8 mouse cellular contexts compared by ENCODE assay signal in the genomic region with DNA sequence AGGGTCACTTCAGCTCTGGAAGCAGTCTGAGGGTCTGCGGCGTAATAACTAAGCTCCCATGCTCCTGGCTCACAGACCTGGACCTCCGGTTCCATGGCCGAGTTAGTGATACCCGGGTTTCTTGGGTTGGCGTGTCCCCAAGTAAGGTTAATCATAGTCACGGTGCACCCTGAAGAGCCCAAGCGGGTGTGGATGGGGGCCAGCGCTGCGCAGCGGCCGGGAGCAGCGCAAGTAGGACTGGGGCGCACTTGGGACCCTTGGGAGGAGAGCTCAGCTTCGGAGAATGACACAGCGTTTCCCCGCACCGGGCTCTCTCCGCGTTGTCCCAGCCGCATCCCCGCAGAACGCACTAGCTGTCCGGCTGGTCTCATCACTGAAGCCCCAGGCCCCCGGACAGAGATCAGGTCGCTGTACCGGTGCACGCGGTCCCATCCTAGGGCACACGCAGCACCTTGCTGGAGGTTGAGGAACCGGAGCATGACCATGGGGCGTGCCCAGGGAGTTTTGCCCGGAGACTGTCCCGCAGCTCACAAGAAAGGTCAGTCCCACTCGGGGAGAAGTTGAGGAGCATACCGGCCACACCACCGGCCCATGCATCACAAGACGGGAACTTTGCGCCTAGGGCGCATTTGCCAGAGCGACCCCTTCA. TPM values are rescaled to one million over a fixed set of nuclear protein-coding genes. Genes with fewer than 3 reads are reported as not detected.
DNase-seq lines count a peak whose midpoint lies in the region; ATAC-seq and TF ChIP-seq lines count a peak whose summit lies in the region.

No protein-coding gene starts in this region.

- no peaks in the 10 kb centered on the region for H3K9me3 ChIP-seq in heart, embryonic 16.5 days (replicated peaks; ENCODE audit: control insufficient read depth, low read length)
- H3K9me3 ChIP-seq in liver, embryonic 11.5 days (ENCODE audit: control insufficient read depth, low read length) = no peaks in the 10 kb centered on the region
- H3K9me3 ChIP-seq in neural tube, embryonic 14.5 days (ENCODE audit: control insufficient read depth, low read length) = no peaks in the 10 kb centered on the region

- peak overlapping the region; percentile 72 for H3K4me3 ChIP-seq in spleen, adult 2 months (ENCODE audit: extremely low read depth, insufficient read depth, insufficient read length)
- peak overlapping the region; percentile 83 for H3K4me3 ChIP-seq in heart, embryonic 16.5 days (ENCODE audit: low read length)
- H3K4me3 ChIP-seq in liver, embryonic 11.5 days (ENCODE audit: low read depth, low read length) = peak overlapping the region; percentile 56
- peak overlapping the region; percentile 55 for H3K4me3 ChIP-seq in neural tube, embryonic 14.5 days (ENCODE audit: low read depth, low read length)

- 2% methylated on average over 41 of the region's 41 CpGs for WGBS in spleen, adult 2 months
- WGBS in heart, embryonic 16.5 days = under 1% methylated on average over 41 of the region's 41 CpGs
- under 1% methylated on average over 41 of the region's 41 CpGs for WGBS in liver, embryonic 11.5 days
- 1% methylated on average over 41 of the region's 41 CpGs for WGBS in neural tube, embryonic 14.5 days

- H3K4me2 ChIP-seq in heart, embryonic 16.5 days (ENCODE audit: low read depth, low read length) = peak overlapping the region; percentile 99
- H3K4me2 ChIP-seq in liver, embryonic 11.5 days = peak overlapping the region; percentile 80
- peak overlapping the region; percentile 98 for H3K4me2 ChIP-seq in neural tube, embryonic 14.5 days (ENCODE audit: low read depth, low read length)

- ATAC-seq in heart, embryonic 16.5 days (replicated peaks; ENCODE audit: extremely low read depth, insufficient read depth, low FRiP score) = peak; percentile 19
- peak; percentile 47 for ATAC-seq in liver, embryonic 11.5 days (replicated peaks; ENCODE audit: low FRiP score)
- peak; percentile 32 for ATAC-seq in neural tube, embryonic 14.5 days (ENCODE audit: low read depth)

- TF ChIP-seq POLR2A in spleen, adult 2 months (IDR thresholded peaks at IDR 0.05; ENCODE audit: low read depth, low read length) = no peak

- peak overlapping the region; percentile 83 for H3K9ac ChIP-seq in heart, embryonic 16.5 days (ENCODE audit: low read length)
- peak overlapping the region; percentile 83 for H3K9ac ChIP-seq in liver, embryonic 11.5 days (ENCODE audit: low read depth, low read length)
- peak overlapping the region; percentile 65 for H3K9ac ChIP-seq in neural tube, embryonic 14.5 days (replicated peaks; ENCODE audit: low read depth, low read length)

- H3K36me3 ChIP-seq in spleen, adult 2 months (ENCODE audit: control insufficient read depth, insufficient read depth, low read length) = no peaks in the 10 kb centered on the region
- H3K36me3 ChIP-seq in heart, embryonic 16.5 days (ENCODE audit: control insufficient read depth, insufficient read depth) = peaks cover 13% of the 10 kb centered on the region
- H3K36me3 ChIP-seq in liver, embryonic 11.5 days (ENCODE audit: control insufficient read depth, insufficient read depth, low read length) = no peaks in the 10 kb centered on the region
- H3K36me3 ChIP-seq in neural tube, embryonic 14.5 days (ENCODE audit: control insufficient read depth, insufficient read depth, low read length) = peaks cover 4% of the 10 kb centered on the region; the same call in 1 of the 2 replicates

- H3K27me3 ChIP-seq in spleen, adult 2 months (ENCODE audit: control insufficient read depth, insufficient read depth, low read length) = peaks cover 2% of the 10 kb centered on the region; the same call in 1 of the 2 replicates
- no peaks in the 10 kb centered on the region; the same call in 1 of the 2 replicates for H3K27me3 ChIP-seq in heart, embryonic 16.5 days (ENCODE audit: control insufficient read depth, insufficient read depth, low read length)
- H3K27me3 ChIP-seq in liver, embryonic 11.5 days (replicated peaks; ENCODE audit: control insufficient read depth, insufficient read depth, low read length) = no peaks in the 10 kb centered on the region; the same call in 1 of the 2 replicates
- H3K27me3 ChIP-seq in neural tube, embryonic 14.5 days (ENCODE audit: control insufficient read depth, insufficient read depth, low read length) = no peaks in the 10 kb centered on the region; the same call in 1 of the 2 replicates

- H3K27ac ChIP-seq in spleen, adult 2 months (ENCODE audit: insufficient read depth, low read length) = no peak overlapping the region
- H3K27ac ChIP-seq in heart, embryonic 16.5 days (ENCODE audit: low read length) = peak overlapping the region; percentile 16; the same call in 1 of the 2 replicates
- H3K27ac ChIP-seq in liver, embryonic 11.5 days (ENCODE audit: low read depth, low read length) = no peak overlapping the region
- peak overlapping the region; percentile 28 for H3K27ac ChIP-seq in neural tube, embryonic 14.5 days (ENCODE audit: low read depth, low read length)

- no peaks in the 10 kb centered on the region; the same call in 1 of the 2 replicates for H3K4me1 ChIP-seq in spleen, adult 2 months (ENCODE audit: control insufficient read depth, insufficient read depth, insufficient read length)
- peaks cover 7% of the 10 kb centered on the region for H3K4me1 ChIP-seq in heart, embryonic 16.5 days (ENCODE audit: control insufficient read depth, insufficient read depth, low read length)
- H3K4me1 ChIP-seq in liver, embryonic 11.5 days (replicated peaks; ENCODE audit: control insufficient read depth, insufficient read depth, low read length) = peaks cover 7% of the 10 kb centered on the region; the same call in 1 of the 2 replicates
- H3K4me1 ChIP-seq in neural tube, embryonic 14.5 days (ENCODE audit: control insufficient read depth, insufficient read depth, low read length) = 0 out of 2 replicates have a peak, but pooled peaks cover 3% of the 10 kb centered on the region

- TF ChIP-seq CTCF in spleen, adult 2 months (IDR thresholded peaks at IDR 0.05; ENCODE audit: extremely low read depth, insufficient read depth, insufficient read length, insufficient replicate concordance) = no peak

- DNase-seq in adrenal gland, adult 2 months = peak; percentile 64
- no peak for DNase-seq in adrenal gland, postnatal 4 days (ENCODE audit: low spot score in 2 of 2)
- no peak for DNase-seq in spleen, adult 2 months (ENCODE audit: low read depth in 1 of 2, low spot score in 2 of 2)
- no peak for DNase-seq in spleen, adult 18-20 months
- no peak for DNase-seq in liver, embryonic 11.5 days (ENCODE audit: low spot score)
- no peak for DNase-seq in frontal cortex, postnatal 25 days (ENCODE audit: low spot score in 2 of 2)

RNA-seq across cellular contexts. Expression of a gene that starts 0.7 kb away (rescaled TPM):
- 10 to 100 TPM; 26.1 to 36.3 TPM for total RNA-seq in adrenal gland, adult 2 months (2021)
- polyA plus RNA-seq in adrenal gland, adult 2 months (2012; rRNA removed) = 9.0 and 29.0 TPM in 2 replicates
- total RNA-seq in adrenal gland, postnatal 4 days (2021) = 10 to 100 TPM; 11.8 to 12.7 TPM
- 3.5 and 6.2 TPM in 2 replicates for polyA plus RNA-seq in spleen, adult 2 months (2012; rRNA removed)
- polyA plus RNA-seq in heart, embryonic 16.5 days (2015; fragmentation: Nextera tagmentation; extraction: Ambion mirVana) = 3.2 and 4.9 TPM in 2 replicates
- polyA plus RNA-seq in liver, embryonic 11.5 days (2014; fragmentation: Nextera tagmentation; extraction: Ambion mirVana) = 3.8 and 4.0 TPM in 2 replicates
- 21.3 and 29.7 TPM in 2 replicates for polyA plus RNA-seq in neural tube, embryonic 14.5 days (2014; fragmentation: Nextera tagmentation; extraction: Ambion mirVana)

RNA-seq across cellular contexts. Expression of a gene that starts 42.0 kb away (rescaled TPM):
- 10 to 100 TPM; 22.7 to 47.7 TPM for total RNA-seq in adrenal gland, adult 2 months (2021)
- 33.7 and 35.4 TPM in 2 replicates for polyA plus RNA-seq in adrenal gland, adult 2 months (2012; rRNA removed)
- total RNA-seq in adrenal gland, postnatal 4 days (2021) = 10 to 100 TPM; 39.4 to 41.1 TPM
- 8.0 and 10.1 TPM in 2 replicates for polyA plus RNA-seq in spleen, adult 2 months (2012; rRNA removed)
- polyA plus RNA-seq in heart, embryonic 16.5 days (2015; fragmentation: Nextera tagmentation; extraction: Ambion mirVana) = 42.1 and 51.9 TPM in 2 replicates
- polyA plus RNA-seq in liver, embryonic 11.5 days (2014; fragmentation: Nextera tagmentation; extraction: Ambion mirVana) = 1.0 TPM in 2 replicates
- polyA plus RNA-seq in neural tube, embryonic 14.5 days (2014; fragmentation: Nextera tagmentation; extraction: Ambion mirVana) = 15.6 and 20.5 TPM in 2 replicates

Comparison
In these comparisons a context has a peak if more than half of its experiments do, and no peak if none do; other contexts are left out.
1. H3K27ac ChIP-seq: peak in heart, embryonic 16.5 days (single experiment) and neural tube, embryonic 14.5 days (single experiment); none in spleen, adult 2 months (single experiment) and liver, embryonic 11.5 days (single experiment).
2. Peak in every context shown above with its lines, with median percentiles within 50 percentile points of each other: H3K4me3 ChIP-seq, ATAC-seq, H3K4me2 ChIP-seq and H3K9ac ChIP-seq.